Mouse (Mus musculus): ENCODE measurements around the gene Enox2.

GRCm38 (mm10) chrX:49009746-49010145 lies 278.3 kb downstream of the Enox2 start:
- TF ChIP-seq CTCF (IDR thresholded peaks at IDR 0.05) (no peak), POLR2A (IDR thresholded peaks at IDR 0.05; ENCODE audit: insufficient read depth, low read depth, low read length) (no peak)
